Mouse (Mus musculus) E14TG2a.4 (cell line): ENCODE measurements at regions not wholly inside any gene's neighbourhood (a gene's known extent, or its start where the extent isn't known, plus 50 kb on each side); places are given as distances from the start of the nearest gene placed in this dataset.

Source experiments
- H3K27me3 ChIP-seq: 2 replicates; pipeline ENCODE4 v1.6.1; 2014; ENCODE audit warnings: low read length, control low read depth; ENCODE audit not compliant: insufficient read depth
- H3K36me3 ChIP-seq: 2 replicates; pipeline ENCODE4 v1.6.1; 2014; ENCODE audit warnings: low read length, control low read depth; ENCODE audit not compliant: insufficient read depth
- H3K4me1 ChIP-seq: replicated peaks from 2 replicates; pipeline ENCODE4 v1.6.1; 2014; ENCODE audit warnings: low read depth, low read length, control low read depth
- H3K4me3 ChIP-seq: replicated peaks from 2 replicates; pipeline ENCODE4 v1.5.1; 2014; ENCODE audit warnings: mild to moderate bottlenecking, low read length
- H3K9me3 ChIP-seq: 2 replicates; pipeline ENCODE4 v1.6.1; 2014; ENCODE audit warnings: low read length, control low read depth
- CTCF ChIP-seq: conservative IDR thresholded peaks from 2 replicates; pipeline ENCODE4 v1.5.1; 2014; ENCODE audit warnings: low read length
- NANOG ChIP-seq: IDR thresholded peaks from 2 replicates; pipeline ENCODE4 v1.6.1; 2014; ENCODE audit warnings: borderline replicate concordance, low read length, mixed read lengths
- POU5F1 ChIP-seq: IDR thresholded peaks from 2 replicates; pipeline ENCODE4 v1.6.1; 2014; ENCODE audit warnings: low read length, borderline replicate concordance

DNA sequence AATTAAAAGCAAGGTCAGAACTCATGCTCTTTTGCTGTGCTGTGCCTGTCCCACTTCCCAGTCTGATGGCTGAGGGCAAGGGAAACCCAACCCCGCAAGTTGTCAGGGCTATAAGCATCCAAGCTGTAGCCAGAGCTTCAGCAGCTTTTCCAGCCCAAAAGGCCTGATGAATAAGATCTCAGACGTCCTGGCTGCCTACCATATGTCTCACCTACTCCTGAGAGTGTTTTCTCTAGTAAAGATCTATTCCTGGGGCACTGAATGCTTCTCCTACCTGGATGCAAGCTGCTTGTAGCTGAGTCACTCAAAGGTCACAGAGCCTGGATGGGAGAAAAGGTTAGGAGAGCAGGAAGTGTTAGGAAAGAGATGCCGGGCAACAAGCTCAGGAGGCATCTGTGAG is 92.4 kb upstream of the Glrp1 start:
- Histone ChIP-seq H3K4me1 (peaks cover 45% of the 10 kb centered on the region), H3K36me3 (no peaks in the 10 kb centered on the region)
- no peak for TF ChIP-seq CTCF
- TF ChIP-seq POU5F1, result no peak
- TF ChIP-seq NANOG, result no peak

DNA sequence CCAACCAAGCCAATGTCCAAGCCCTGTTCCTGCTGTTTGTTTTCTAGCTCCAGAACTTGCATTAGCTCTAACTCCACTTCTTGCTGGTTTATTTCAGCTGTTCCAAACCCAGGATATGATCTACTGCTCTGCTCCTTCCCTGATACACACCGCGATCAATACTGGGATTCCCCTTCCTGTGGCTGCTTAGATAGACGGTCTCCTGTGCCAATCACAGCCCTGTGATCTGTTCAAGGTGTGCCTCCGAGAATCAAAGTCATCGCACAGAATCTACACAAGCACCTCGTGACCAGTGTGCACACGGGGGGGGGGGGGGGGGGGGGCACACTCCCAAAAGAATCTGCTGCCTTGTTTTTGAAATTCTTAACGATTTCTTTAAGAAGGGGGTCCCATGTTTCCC is 91.9 kb upstream of the Glrp1 start:
- TF ChIP-seq NANOG (no peak), POU5F1 (no peak), CTCF (no peak)
- H3K27me3 ChIP-seq, result peaks cover 6% of the 10 kb centered on the region
- peaks cover 41% of the 10 kb centered on the region for H3K4me1 ChIP-seq

More for the DNA sequence above, 92.4 kb upstream of the Glrp1 start:
- Histone ChIP-seq H3K9me3 (0 out of 2 replicates have a peak, but pooled peaks cover 9% of the 10 kb centered on the region), H3K4me3 (no peak overlapping the region), H3K27me3 (peaks cover 6% of the 10 kb centered on the region)

DNA sequence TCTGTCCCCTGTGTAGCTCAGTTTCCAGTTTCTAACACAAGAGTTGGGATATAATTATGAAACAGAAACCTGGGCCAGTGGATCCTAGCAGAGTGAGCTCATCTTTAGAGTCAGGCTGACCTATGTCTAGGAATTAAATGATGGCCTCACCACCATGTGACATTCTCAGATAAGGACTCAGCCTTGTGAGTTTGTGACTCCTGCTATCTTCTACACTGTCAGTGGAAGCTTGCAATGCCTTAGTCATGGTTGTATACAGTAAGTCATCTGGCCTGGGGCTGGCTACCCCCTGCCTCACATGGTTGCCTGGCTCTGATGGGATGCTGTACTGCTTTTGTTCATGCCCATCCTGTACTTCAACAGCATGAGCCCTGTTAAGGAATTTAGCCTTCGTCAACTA is 90.3 kb upstream of the Glrp1 start:
- Histone ChIP-seq H3K27me3 (peaks cover 6% of the 10 kb centered on the region), H3K9me3 (0 out of 2 replicates have a peak, but pooled peaks cover 9% of the 10 kb centered on the region), H3K4me3 (no peak overlapping the region), H3K4me1 (peaks cover 24% of the 10 kb centered on the region), H3K36me3 (no peaks in the 10 kb centered on the region)
- no peak for TF ChIP-seq CTCF
- TF ChIP-seq NANOG, result no peak
- TF ChIP-seq POU5F1, result no peak

More for the DNA sequence above, 91.9 kb upstream of the Glrp1 start:
- H3K4me3 ChIP-seq, result no peak overlapping the region
- H3K36me3 ChIP-seq, result no peaks in the 10 kb centered on the region
- H3K9me3 ChIP-seq, result 0 out of 2 replicates have a peak, but pooled peaks cover 9% of the 10 kb centered on the region

DNA sequence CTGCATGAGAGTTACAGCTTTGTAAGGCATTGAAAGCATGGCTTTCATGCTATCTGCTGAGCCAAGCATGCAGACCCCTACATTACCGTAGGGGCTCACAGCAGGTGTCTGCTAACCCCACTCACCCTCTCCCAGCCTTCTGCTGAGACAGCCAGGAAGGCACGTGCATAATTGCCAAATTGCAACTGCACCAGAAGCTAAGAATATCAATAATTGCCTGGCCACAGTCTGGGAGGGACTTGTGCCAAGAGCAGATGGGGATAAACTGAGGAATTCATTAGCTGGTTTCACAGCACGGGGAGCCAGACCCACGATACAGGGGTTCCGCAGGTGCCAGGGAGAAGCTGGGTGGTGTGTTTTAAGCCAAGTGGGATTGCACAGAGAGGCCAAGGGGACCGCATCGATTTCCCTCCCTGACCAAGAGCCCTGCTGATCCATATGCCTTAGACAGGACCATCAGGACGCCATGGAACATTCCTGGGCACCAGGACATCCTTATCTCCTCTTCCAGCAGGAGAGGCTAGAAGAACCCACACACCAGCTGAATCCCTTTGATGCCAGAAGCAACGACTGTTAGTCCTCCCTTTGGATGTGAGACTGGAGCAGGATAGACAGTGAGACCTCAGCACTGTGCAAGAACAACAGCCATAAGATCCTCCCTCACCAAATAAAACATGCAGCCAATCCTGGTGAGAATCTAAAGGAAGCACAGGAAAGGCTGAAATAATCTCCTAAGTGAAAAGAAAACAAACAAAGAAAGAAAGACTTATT is 84.8 kb upstream of the Glrp1 start:
- Histone ChIP-seq H3K9me3 (no peaks in the 10 kb centered on the region), H3K4me3 (no peak overlapping the region)
- TF ChIP-seq POU5F1 (no peak), CTCF (no peak), NANOG (no peak)

DNA sequence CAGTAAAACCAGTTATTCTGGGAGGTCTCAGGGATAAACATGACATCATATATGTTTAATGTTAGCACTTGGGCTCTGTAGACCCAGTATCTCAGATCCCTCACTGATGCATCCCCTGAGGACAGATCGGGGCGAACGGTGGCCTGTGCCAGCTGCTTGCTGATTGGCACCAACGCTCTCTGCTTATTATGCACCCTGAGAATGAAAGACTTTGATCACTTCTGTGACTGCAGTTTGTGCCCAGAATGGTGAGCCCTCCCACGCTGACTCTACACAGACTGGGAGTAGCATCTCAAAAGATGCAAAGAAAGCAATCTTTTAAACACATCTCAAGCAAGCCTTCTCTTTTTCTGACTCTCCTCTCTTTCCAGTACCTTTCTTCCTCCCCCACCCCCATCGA is 82.2 kb upstream of the Glrp1 start:
- no peaks in the 10 kb centered on the region for H3K9me3 ChIP-seq
- H3K27me3 ChIP-seq, result 0 out of 2 replicates have a peak, but pooled peaks cover 5% of the 10 kb centered on the region
- no peaks in the 10 kb centered on the region for H3K36me3 ChIP-seq
- no peak overlapping the region for H3K4me3 ChIP-seq
- TF ChIP-seq CTCF (no peak), POU5F1 (no peak), NANOG (no peak)
- no peaks in the 10 kb centered on the region for H3K4me1 ChIP-seq

More for the DNA sequence above, 84.8 kb upstream of the Glrp1 start:
- no peaks in the 10 kb centered on the region for H3K36me3 ChIP-seq
- H3K4me1 ChIP-seq, result no peaks in the 10 kb centered on the region
- 0 out of 2 replicates have a peak, but pooled peaks cover 5% of the 10 kb centered on the region for H3K27me3 ChIP-seq

DNA sequence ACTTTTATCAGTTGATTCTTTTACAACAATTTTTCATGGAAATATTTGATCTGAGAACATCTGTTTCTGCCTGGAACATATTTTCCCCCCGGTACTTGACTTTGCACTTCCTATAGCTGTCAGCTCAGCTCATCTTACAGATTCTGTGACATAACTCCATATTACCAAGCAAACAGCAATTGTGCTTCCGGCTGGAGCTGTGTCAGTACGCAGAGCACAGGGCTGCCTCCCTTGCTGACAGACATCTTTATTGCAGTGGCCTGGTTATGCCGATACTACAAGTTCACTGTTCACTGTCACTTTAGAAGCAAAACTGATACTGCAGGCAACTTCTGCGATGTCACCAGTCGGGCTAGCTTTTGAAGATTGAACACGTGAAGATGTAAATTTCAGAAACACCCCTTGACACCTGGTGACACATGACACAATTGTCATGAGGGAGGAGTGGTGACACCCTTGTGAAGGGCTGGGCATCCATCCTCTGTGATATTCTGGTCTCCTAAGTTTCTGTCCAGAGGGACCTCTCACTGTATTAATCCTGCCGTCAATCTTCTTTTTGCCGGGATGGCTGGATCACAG is 81.0 kb upstream of the Glrp1 start:
- TF ChIP-seq CTCF (no peak), POU5F1 (no peak), NANOG (no peak)
- Histone ChIP-seq H3K4me3 (no peak overlapping the region), H3K4me1 (no peaks in the 10 kb centered on the region), H3K9me3 (no peaks in the 10 kb centered on the region), H3K36me3 (no peaks in the 10 kb centered on the region), H3K27me3 (0 out of 2 replicates have a peak, but pooled peaks cover 11% of the 10 kb centered on the region)

DNA sequence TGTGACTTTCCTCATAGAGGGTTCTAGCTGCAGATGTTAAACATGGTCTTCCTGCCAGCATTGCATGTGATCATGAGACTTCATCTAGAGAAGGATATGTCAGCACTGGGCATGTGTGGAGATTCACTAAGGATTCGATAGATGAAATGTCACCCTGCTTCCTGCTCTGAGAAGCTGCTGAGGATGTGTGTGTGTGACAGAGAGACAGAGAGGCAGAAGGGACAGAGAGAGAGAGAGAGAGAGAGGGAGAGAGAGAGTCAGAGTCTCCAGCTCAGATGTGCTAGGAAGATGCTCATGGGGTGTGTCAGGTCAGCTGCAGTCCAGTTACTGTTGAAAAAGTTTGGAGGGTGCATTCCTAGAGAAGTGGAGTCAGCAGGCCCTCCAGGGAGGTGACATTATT is 78.9 kb upstream of the Glrp1 start:
- no peaks in the 10 kb centered on the region for H3K4me1 ChIP-seq
- TF ChIP-seq CTCF (no peak), POU5F1 (no peak), NANOG (no peak)
- no peaks in the 10 kb centered on the region for H3K9me3 ChIP-seq
- H3K27me3 ChIP-seq, result peaks cover 15% of the 10 kb centered on the region; the same call in 1 of the 2 replicates
- H3K36me3 ChIP-seq, result no peaks in the 10 kb centered on the region
- H3K4me3 ChIP-seq, result no peak overlapping the region

DNA sequence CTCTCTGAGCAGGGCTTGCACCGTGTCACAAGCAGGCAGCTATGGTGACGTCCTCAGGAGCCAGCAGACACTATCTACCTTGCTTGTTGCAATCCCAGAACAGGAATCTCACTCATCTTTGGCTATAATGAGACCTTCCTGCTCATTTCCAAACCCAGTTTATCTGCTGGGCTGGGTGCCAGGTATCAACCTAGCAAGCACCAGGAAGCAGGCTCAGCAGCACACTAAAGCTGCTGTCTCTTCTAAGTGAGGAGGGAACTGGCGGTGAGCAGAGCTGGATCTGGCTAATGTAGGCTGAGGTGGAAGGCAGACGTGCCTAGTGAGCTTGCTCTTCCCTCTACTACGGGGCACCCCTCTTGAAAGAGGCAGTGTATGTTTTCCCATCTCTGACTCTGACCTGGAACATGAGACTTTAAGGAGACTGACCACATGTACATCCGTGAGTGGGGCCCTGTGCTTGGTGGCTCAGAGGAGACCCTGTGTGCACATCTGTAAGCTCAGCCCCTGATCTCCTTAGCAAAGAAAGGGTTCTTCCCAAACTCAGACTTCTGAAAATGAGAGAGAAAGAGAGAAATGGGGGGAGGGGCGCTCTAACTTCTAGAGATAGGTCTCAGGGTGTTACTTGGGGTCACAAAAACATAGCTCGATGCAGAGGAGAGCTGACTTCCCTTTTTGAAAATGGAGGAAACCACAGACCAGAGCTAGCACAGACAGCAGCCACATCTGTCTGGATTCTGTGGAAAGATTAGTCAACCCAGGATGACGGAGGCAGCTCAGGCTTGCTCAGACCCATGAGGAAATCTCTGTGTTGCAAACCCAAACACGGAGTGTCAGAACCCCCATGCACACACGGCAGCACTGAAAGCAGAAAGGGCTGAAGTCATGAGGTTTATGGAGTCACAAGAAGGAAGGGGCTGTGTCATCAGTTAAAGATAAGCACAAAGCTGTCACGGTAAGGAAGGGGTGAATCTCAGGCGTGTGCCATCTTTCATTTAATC is 77.3 kb upstream of the Glrp1 start:
- Histone ChIP-seq H3K9me3 (no peaks in the 10 kb centered on the region), H3K4me3 (no peak overlapping the region), H3K27me3 (peaks cover 15% of the 10 kb centered on the region; the same call in 1 of the 2 replicates), H3K4me1 (no peaks in the 10 kb centered on the region), H3K36me3 (no peaks in the 10 kb centered on the region)
- TF ChIP-seq NANOG (no peak), CTCF (no peak), POU5F1 (no peak)
